Mouse (Mus musculus): Measurements from ENCODE around the gene Isl2.

- TF ChIP-seq CTCF (IDR thresholded peaks at IDR 0.05; ENCODE audit: extremely low read depth, insufficient read depth, insufficient read length, insufficient replicate concordance) (no peak), POLR2A (IDR thresholded peaks at IDR 0.05; ENCODE audit: low read depth, low read length) (no peak)
Measured at GRCm38 (mm10) chr9:55538377-55538776, at the start of gene Isl2.

Measured in spleen, adult 2 months (tissue).